Mouse (Mus musculus): ENCODE data around the gene Cep131.

- TF ChIP-seq CTCF (conservative IDR thresholded peaks at IDR 0.05; ENCODE audit: low read length) = no peak
- TF ChIP-seq POU5F1 (IDR thresholded peaks at IDR 0.05; ENCODE audit: borderline replicate concordance, low read length) = no peak
- TF ChIP-seq NANOG (IDR thresholded peaks at IDR 0.05; ENCODE audit: borderline replicate concordance, low read length) = no peak
These were observed 47.5 kb upstream of the Cep131 start for GRCm38 (mm10) chr11:120134148-120134547.
